Mouse (Mus musculus) heart, postnatal 0 days (tissue): ENCODE results near the gene Lacc1. TPM values are rescaled to one million over a fixed set of nuclear protein-coding genes. Genes with fewer than 3 reads are reported as not detected.

Experiments
- ATAC-seq: fragments of 200-750 bp; cut with Nextera tagmentation; 2 replicates; pipeline ENCODE4 v1.8.0; 2017; ENCODE audit warnings: low read depth, moderate number of reproducible peaks, moderate library complexity; ENCODE audit not compliant: insufficient read depth
- DNase-seq: peaks from one replicate; pipeline ENCODE4 v3.0.0-alpha.2; 2016; ENCODE audit warnings: low spot score
- H3K27ac ChIP-seq: fragments of 300-500 bp; sonication (generic); 2 replicates; pipeline ENCODE4 v1.5.1; 2014; ENCODE audit warnings: low read depth, mild to moderate bottlenecking
- H3K27me3 ChIP-seq: fragments of 300-500 bp; sonication (generic); 2 replicates; pipeline ENCODE4 v1.6.1; 2014; ENCODE audit warnings: low read length, mixed read lengths; ENCODE audit not compliant: control insufficient read depth, insufficient read depth
- H3K36me3 ChIP-seq: fragments of 300-500 bp; sonication (generic); replicated peaks from 2 replicates; pipeline ENCODE4 v1.6.1; 2014; ENCODE audit warnings: low read length, mixed read lengths; ENCODE audit not compliant: control insufficient read depth, insufficient read depth
- H3K4me1 ChIP-seq: fragments of 300-500 bp; sonication (generic); 2 replicates; pipeline ENCODE4 v1.6.1; 2014; ENCODE audit warnings: antibody characterized with exemption; ENCODE audit not compliant: control insufficient read depth, insufficient read depth
- H3K4me2 ChIP-seq: fragments of 300-500 bp; sonication (generic); 2 replicates; pipeline ENCODE4 v1.6.1; 2014; ENCODE audit warnings: low read depth, mild to moderate bottlenecking, low read length, moderate library complexity
- H3K4me3 ChIP-seq: fragments of 300-500 bp; sonication (generic); 2 replicates; pipeline ENCODE4 v1.5.1; 2014; ENCODE audit warnings: low read depth, low read length
- H3K9ac ChIP-seq: fragments of 300-500 bp; sonication (generic); replicated peaks from 2 replicates; pipeline ENCODE4 v1.6.1; 2014; ENCODE audit warnings: low read depth, low read length, mixed read lengths
- H3K9me3 ChIP-seq: fragments of 300-500 bp; sonication (generic); replicated peaks from 2 replicates; pipeline ENCODE4 v1.6.1; 2016; ENCODE audit warnings: low read length; ENCODE audit not compliant: control insufficient read depth
- CTCF ChIP-seq: IDR thresholded peaks from 2 replicates; pipeline ENCODE4 v1.5.1; 2016; ENCODE audit warnings: antibody characterized with exemption, control low read depth, low read depth
- EP300 ChIP-seq: IDR thresholded peaks from 2 replicates; pipeline ENCODE4 v1.6.1; 2016; ENCODE audit warnings: antibody characterized with exemption, low read depth
- WGBS: fragments of 180-500 bp; shearing (Covaris S2); extraction: QIAGEN DNeasy Blood & Tissue Kit; methylation state at CpG from one replicate; pipeline ENCODE4 v1.1.7; 2014; 5-methylcytosine and 5-hydroxymethylcytosine counted together
- polyA plus RNA-seq: library from polyadenylated mRNA; unstranded; fragments of >200 nt; fragmentation: Nextera tagmentation; extraction: Ambion mirVana; gene quantifications from 2 replicates; pipeline ENCODE4 v1.2.1, GENCODE M21; 2015
- total RNA-seq: library from RNA; depleted of rRNA; stranded (reverse); fragments of >200 nt; gene quantifications from 2 replicates; pipeline ENCODE4 v1.2.3, GENCODE M21; 2014; ENCODE audit warnings: low replicate concordance; rRNA removed

Gene Lacc1
- 0.50 and 0.81 TPM in 2 replicates for total RNA-seq
- 1.6 TPM in 2 replicates for polyA plus RNA-seq

GRCm38 (mm10) chr14:77036226-77037046 is at the start of gene Lacc1, which contains the start of gene Ccdc122:
Gene Lacc1 (minus strand): TSS chr14:77036904.
Gene Ccdc122 (plus strand): TSS chr14:77036772.
- TF ChIP-seq CTCF (peak; percentile 52), EP300 (no peak)
- H3K9me3 ChIP-seq: no peaks in the 10 kb centered on the region

GRCm38 (mm10) chr14:77081248-77081647 is 44.5 kb upstream of the Lacc1 start:
- no peak overlapping the region for H3K9ac ChIP-seq
- ATAC-seq (no peak), DNase-seq (no peak)
- TF ChIP-seq CTCF (no peak), EP300 (no peak)
- WGBS: 81% methylated on average over 5 of the region's 5 CpGs
- no peaks in the 10 kb centered on the region for H3K4me1 ChIP-seq
- H3K36me3 ChIP-seq: no peaks in the 10 kb centered on the region
- H3K27ac ChIP-seq: no peak overlapping the region
- H3K27me3 ChIP-seq: no peaks in the 10 kb centered on the region
- H3K4me3 ChIP-seq: no peak overlapping the region
- no peaks in the 10 kb centered on the region for H3K9me3 ChIP-seq
- H3K4me2 ChIP-seq: no peak overlapping the region

More at GRCm38 (mm10) chr14:77036226-77037046, at the start of gene Lacc1, which contains the start of gene Ccdc122:
- DNase-seq (peak; percentile 59), ATAC-seq (peak; percentile 83)
- Histone ChIP-seq H3K4me2 (peak within 1 kb of the TSS; percentile 78), H3K27me3 (no peaks in the 10 kb centered on the region), H3K27ac (no peak within 1 kb of the TSS), H3K4me3 (peak within 1 kb of the TSS; percentile 52), H3K36me3 (no peaks in the 10 kb centered on the region), H3K9ac (peak within 1 kb of the TSS; percentile 52), H3K4me1 (peaks cover 5% of the 10 kb centered on the region; the same call in 1 of the 2 replicates)
- under 1% methylated on average over 85 of the region's 86 CpGs for WGBS

GRCm38 (mm10) chr14:77069361-77069760 is 32.7 kb upstream of the Lacc1 start:
- ATAC-seq: no peak
- no peak overlapping the region for H3K4me2 ChIP-seq
- no peak for TF ChIP-seq EP300
- no peak for TF ChIP-seq CTCF
- no peaks in the 10 kb centered on the region for H3K9me3 ChIP-seq
- no peak overlapping the region for H3K9ac ChIP-seq
- H3K27me3 ChIP-seq: no peaks in the 10 kb centered on the region
- H3K4me3 ChIP-seq: no peak overlapping the region
- no peak for DNase-seq
- no peaks in the 10 kb centered on the region for H3K4me1 ChIP-seq
- no peak overlapping the region for H3K27ac ChIP-seq
- H3K36me3 ChIP-seq: no peaks in the 10 kb centered on the region
- WGBS: 68% methylated on average over 1 of the region's 1 CpGs

- Histone ChIP-seq H3K9ac (no peak overlapping the region), H3K4me2 (no peak overlapping the region), H3K36me3 (no peaks in the 10 kb centered on the region), H3K9me3 (no peaks in the 10 kb centered on the region), H3K27me3 (no peaks in the 10 kb centered on the region), H3K4me3 (no peak overlapping the region), H3K4me1 (no peaks in the 10 kb centered on the region), H3K27ac (no peak overlapping the region)
- ATAC-seq (no peak), DNase-seq (no peak)
- TF ChIP-seq CTCF (no peak), EP300 (no peak)
Observed at GRCm38 (mm10) chr14:77053288-77053687, 16.6 kb upstream of the Lacc1 start.

GRCm38 (mm10) chr14:77037832-77038425 is 1.2 kb upstream of the Lacc1 start:
- Histone ChIP-seq H3K9me3 (no peaks in the 10 kb centered on the region), H3K9ac (no peak overlapping the region), H3K36me3 (no peaks in the 10 kb centered on the region), H3K27ac (no peak overlapping the region), H3K4me3 (no peak overlapping the region), H3K4me1 (no peaks in the 10 kb centered on the region), H3K4me2 (no peak overlapping the region), H3K27me3 (no peaks in the 10 kb centered on the region)
- TF ChIP-seq CTCF (no peak), EP300 (no peak)
- 82% methylated on average over 8 of the region's 8 CpGs for WGBS
- no peak for ATAC-seq
- DNase-seq: no peak
